Mouse (Mus musculus): ENCODE data around the gene Gm5798. TPM values are rescaled to one million over a fixed set of nuclear protein-coding genes. Genes with fewer than 3 reads are reported as not detected.
"Not testable (repeated sequence)": the region's sequence is repeated elsewhere in the genome, so short reads cannot be mapped to it uniquely, and the experiment has no call there.

Gm5798 gene
- not detected in 2 replicates for polyA plus RNA-seq (2015; fragmentation: Nextera tagmentation; extraction: Ambion mirVana)

GRCm38 (mm10) chr14:41348309-41348708 lies at the start of gene Gm5798:
TSS of gene Gm5798 (plus strand) at chr14:41348609.
- not testable (repeated sequence) for H3K9ac ChIP-seq (ENCODE audit: low read depth, low read length); H3K4me2 ChIP-seq (ENCODE audit: low read length); ATAC-seq; H3K4me3 ChIP-seq (ENCODE audit: low read depth, low read length); H3K27ac ChIP-seq (ENCODE audit: low read length); H3K27me3 ChIP-seq (ENCODE audit: control insufficient read depth, insufficient read depth, low read depth, low read length); H3K9me3 ChIP-seq (replicated peaks; ENCODE audit: control insufficient read depth, low read length, poor library complexity, severe bottlenecking); H3K4me1 ChIP-seq (ENCODE audit: control insufficient read depth, insufficient read depth, low read length); H3K36me3 ChIP-seq (ENCODE audit: control insufficient read depth, insufficient read depth, low read length)
- WGBS, result 65% methylated on average over 2 of the region's 2 CpGs

DNA sequence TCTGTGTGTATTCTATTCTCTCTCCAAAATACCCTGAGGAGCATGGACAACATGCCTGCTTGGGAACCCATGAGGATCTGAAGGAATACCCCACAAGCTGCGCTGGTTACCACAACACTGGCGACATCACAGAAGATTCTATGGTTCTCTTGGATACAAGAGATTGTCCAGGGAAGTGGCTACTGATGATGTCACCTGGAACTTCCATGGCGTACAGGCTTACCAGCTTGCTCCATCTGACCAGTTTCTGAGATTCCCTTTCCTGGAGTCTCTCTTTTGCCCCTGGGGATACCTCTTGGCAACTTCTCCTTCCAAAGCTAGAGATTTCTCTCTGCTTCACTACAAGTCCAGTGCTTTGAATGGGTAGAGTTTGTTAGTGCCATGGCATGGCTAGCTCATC lies 37.9 kb downstream of the Gm5798 start, which contains the start of gene Gm7945:
Gene Gm7945, minus strand, starts transcription at position 101 of the 400 bp plus-strand sequence.
- H3K9me3 ChIP-seq (replicated peaks; ENCODE audit: control insufficient read depth, low read length, poor library complexity, severe bottlenecking); H3K4me3 ChIP-seq (ENCODE audit: low read depth, low read length); H3K27me3 ChIP-seq (ENCODE audit: control insufficient read depth, insufficient read depth, low read depth, low read length); H3K27ac ChIP-seq (ENCODE audit: low read length); ATAC-seq; H3K9ac ChIP-seq (ENCODE audit: low read depth, low read length); H3K36me3 ChIP-seq (ENCODE audit: control insufficient read depth, insufficient read depth, low read length); H3K4me1 ChIP-seq (ENCODE audit: control insufficient read depth, insufficient read depth, low read length); H3K4me2 ChIP-seq (ENCODE audit: low read length): not testable (repeated sequence)
- WGBS, result no CpG with 5 or more reads among the region's 3 CpGs

Other genes starting within 250 kb of the Gm5798 start
- not detected in 2 replicates for gene Mat1a, start 243.6 kb upstream of the Gm5798 start, polyA plus RNA-seq (2015; fragmentation: Nextera tagmentation; extraction: Ambion mirVana)
- gene Sftpa1, start 216.8 kb upstream of the Gm5798 start, polyA plus RNA-seq (2015; fragmentation: Nextera tagmentation; extraction: Ambion mirVana), result not detected in 2 replicates
- gene Mbl1, start 197.2 kb upstream of the Gm5798 start, polyA plus RNA-seq (2015; fragmentation: Nextera tagmentation; extraction: Ambion mirVana), result not detected in 2 replicates
- gene Sftpd, start 163.5 kb upstream of the Gm5798 start, polyA plus RNA-seq (2015; fragmentation: Nextera tagmentation; extraction: Ambion mirVana), result not detected in 2 replicates
- 0.24 and 0.40 TPM in 2 replicates for gene Gm2832, start 69.8 kb upstream of the Gm5798 start, polyA plus RNA-seq (2015; fragmentation: Nextera tagmentation; extraction: Ambion mirVana)
- not detected in 2 replicates for gene Gm7945, start 37.8 kb downstream of the Gm5798 start, polyA plus RNA-seq (2015; fragmentation: Nextera tagmentation; extraction: Ambion mirVana)
- not detected in 2 replicates for gene Gm6482, start 59.7 kb downstream of the Gm5798 start, polyA plus RNA-seq (2015; fragmentation: Nextera tagmentation; extraction: Ambion mirVana)
- not detected in 2 replicates for gene Gm7954, start 104.9 kb downstream of the Gm5798 start, polyA plus RNA-seq (2015; fragmentation: Nextera tagmentation; extraction: Ambion mirVana)
- gene Gm3486, start 140.9 kb downstream of the Gm5798 start, polyA plus RNA-seq (2015; fragmentation: Nextera tagmentation; extraction: Ambion mirVana), result 0.29 TPM in 1 of 2 replicates, not detected in the other
- gene Gm7970, start 207.0 kb downstream of the Gm5798 start, polyA plus RNA-seq (2015; fragmentation: Nextera tagmentation; extraction: Ambion mirVana), result not detected in 2 replicates
- not detected in 2 replicates for gene 1700049E17Rik2, start 224.6 kb downstream of the Gm5798 start, polyA plus RNA-seq (2015; fragmentation: Nextera tagmentation; extraction: Ambion mirVana)